In the genomic region with DNA sequence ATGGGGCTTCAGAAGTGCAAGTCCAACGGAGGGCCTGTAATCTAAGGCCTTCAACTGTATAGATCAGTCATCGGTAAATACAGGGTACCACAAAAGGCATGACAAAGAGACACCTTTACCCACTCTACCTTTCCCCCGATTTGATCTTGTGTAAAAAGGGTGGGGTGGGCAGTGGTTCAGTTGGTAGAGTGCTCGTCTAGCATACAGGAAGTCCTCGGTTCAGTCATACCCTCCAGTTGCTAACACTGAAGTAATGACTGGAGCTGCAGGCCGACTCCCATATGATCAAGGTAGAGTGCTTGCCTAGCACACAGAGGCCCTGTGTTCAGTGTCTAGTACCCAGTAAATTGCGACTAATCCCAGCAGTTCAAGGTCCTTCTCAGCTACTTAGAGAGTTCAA, we compare ENCODE assay signal across 8 mouse cellular contexts. TPM values are rescaled to one million over a fixed set of nuclear protein-coding genes. Genes with fewer than 3 reads are reported as not detected.
DNase-seq lines count a peak whose midpoint lies in the region; ATAC-seq and TF ChIP-seq lines count a peak whose summit lies in the region.
"Had no signal": no experiment of that assay in that cellular context is flagged by ENCODE, and none has a peak within 500 bp of the region (broad histone marks: within the 10 kb centered on the region; RNA-seq: fewer than 3 reads in every experiment).

No protein-coding gene starts in this region.

- H3K36me3 ChIP-seq in E14TG2a.4 (ENCODE audit: insufficient read depth, low read length), result no peaks in the 10 kb centered on the region
- no peaks in the 10 kb centered on the region for H3K36me3 ChIP-seq in embryonic facial prominence, embryonic 14.5 days (ENCODE audit: control insufficient read depth, insufficient read depth, low read length)
- H3K36me3 ChIP-seq: neural tube, embryonic 12.5 days had no signal

- no peak overlapping the region for H3K9ac ChIP-seq in embryonic facial prominence, embryonic 14.5 days (ENCODE audit: low read depth, low read length)
- H3K9ac ChIP-seq: neural tube, embryonic 12.5 days had no signal

- no peaks in the 10 kb centered on the region for H3K9me3 ChIP-seq in E14TG2a.4 (ENCODE audit: low read length)
- no peaks in the 10 kb centered on the region for H3K9me3 ChIP-seq in embryonic facial prominence, embryonic 14.5 days (ENCODE audit: control insufficient read depth, low read length)
- H3K9me3 ChIP-seq: neural tube, embryonic 12.5 days had no signal

- 0 out of 2 replicates have a peak, but pooled peaks have one; percentile 3 for ATAC-seq in embryonic facial prominence, embryonic 14.5 days (ENCODE audit: low read depth)
- ATAC-seq in megakaryocyte progenitor cell, adult 5-6 weeks (replicated peaks; ENCODE audit: poor library complexity), result peak; percentile 33; the same call in 1 of the 2 replicates

- peaks cover 73% of the 10 kb centered on the region for H3K4me1 ChIP-seq in E14TG2a.4 (replicated peaks; ENCODE audit: low read depth, low read length)
- peaks cover 48% of the 10 kb centered on the region for H3K4me1 ChIP-seq in embryonic facial prominence, embryonic 14.5 days (ENCODE audit: control insufficient read depth, insufficient read depth, low read length)
- H3K4me1 ChIP-seq in cerebellum, adult 2 months (ENCODE audit: control insufficient read depth, insufficient read depth, low read length), result 0 out of 2 replicates have a peak, but pooled peaks cover 3% of the 10 kb centered on the region

- WGBS in embryonic facial prominence, embryonic 14.5 days, result 59% methylated on average over 7 of the region's 7 CpGs
- 81% methylated on average over 7 of the region's 7 CpGs for WGBS in cerebellum, adult 2 months

- peak overlapping the region; percentile 59 for H3K27ac ChIP-seq in layer of hippocampus, adult 2 months
- H3K27ac ChIP-seq in embryonic facial prominence, embryonic 14.5 days (replicated peaks; ENCODE audit: low read depth, low read length), result peak overlapping the region; percentile 78
- H3K27ac ChIP-seq in cerebellum, adult 2 months (ENCODE audit: insufficient read depth, low read length), result no peak overlapping the region
- H3K27ac ChIP-seq: neural tube, embryonic 12.5 days had no signal

- TF ChIP-seq POLR2A in cerebellum, adult 2 months (IDR thresholded peaks at IDR 0.05; ENCODE audit: borderline replicate concordance, insufficient read depth, low read length), result no peak

- no peak overlapping the region for H3K4me3 ChIP-seq in layer of hippocampus, adult 2 months
- peak overlapping the region; percentile 39; the same call in 1 of the 2 replicates for H3K4me3 ChIP-seq in E14TG2a.4 (replicated peaks; ENCODE audit: low read length)
- no peak overlapping the region for H3K4me3 ChIP-seq in embryonic facial prominence, embryonic 14.5 days (ENCODE audit: low read depth, low read length)
- no peak overlapping the region for H3K4me3 ChIP-seq in cerebellum, adult 2 months (replicated peaks; ENCODE audit: insufficient read depth, low read depth, low read length)
- H3K4me3 ChIP-seq: neural tube, embryonic 12.5 days had no signal

- H3K4me2 ChIP-seq in embryonic facial prominence, embryonic 14.5 days (ENCODE audit: low read depth, low read length), result peak overlapping the region; percentile 3; the same call in 1 of the 2 replicates
- H3K4me2 ChIP-seq: neural tube, embryonic 12.5 days had no signal

- no peak for DNase-seq in layer of hippocampus, adult 2 months (ENCODE audit: low spot score in 2 of 2)
- DNase-seq in layer of hippocampus, adult 8-10 months (ENCODE audit: low spot score in 2 of 2), result no peak
- DNase-seq in embryonic facial prominence, embryonic 14.5 days (ENCODE audit: low spot score), result no peak
- no peak for DNase-seq in embryo, embryonic 10 days (ENCODE audit: low spot score)
- DNase-seq in cerebellum, adult 2 months, result no peak

- peaks cover 5% of the 10 kb centered on the region; the same call in 1 of the 2 replicates for H3K27me3 ChIP-seq in E14TG2a.4 (ENCODE audit: insufficient read depth, low read length)
- no peaks in the 10 kb centered on the region for H3K27me3 ChIP-seq in embryonic facial prominence, embryonic 14.5 days (replicated peaks; ENCODE audit: control insufficient read depth, insufficient read depth, low read length)
- no peaks in the 10 kb centered on the region for H3K27me3 ChIP-seq in cerebellum, adult 2 months (ENCODE audit: control insufficient read depth, insufficient read depth, low read length)
- H3K27me3 ChIP-seq: neural tube, embryonic 12.5 days had no signal

- no peak for TF ChIP-seq CTCF in layer of hippocampus, adult 2 months (conservative IDR thresholded peaks at IDR 0.05)
- TF ChIP-seq CTCF in E14TG2a.4 (conservative IDR thresholded peaks at IDR 0.05; ENCODE audit: low read length), result no peak
- no peak for TF ChIP-seq CTCF in cerebellum, adult 2 months (IDR thresholded peaks at IDR 0.05; ENCODE audit: borderline replicate concordance, insufficient read depth, low read depth, low read length)

RNA-seq across cellular contexts. Expression of a gene that starts 7.8 kb away (rescaled TPM):
- total RNA-seq in layer of hippocampus, adult 2 months (2021), result 1 to 10 TPM; 5.0 to 6.1 TPM
- total RNA-seq in layer of hippocampus, adult 8-10 months (2022), result 10 to 100 TPM in 1 of 4 experiments, 1 to 10 TPM in 3; 4.9 to 11.0 (median 7.3) TPM
- polyA plus RNA-seq in embryonic facial prominence, embryonic 14.5 days (2014; fragmentation: Nextera tagmentation; extraction: Ambion mirVana), result 10.1 and 10.3 TPM in 2 replicates
- total RNA-seq in megakaryocyte progenitor cell, adult 5-6 weeks (2015), result 28.1 and 41.7 TPM in 2 replicates
- 24.6 and 33.1 TPM in 2 replicates for total RNA-seq in megakaryocyte progenitor cell, adult 5-6 weeks (2017)
- 22.6 and 25.2 TPM in 2 replicates for polyA plus RNA-seq in cerebellum, adult 2 months (2012; rRNA removed)

RNA-seq across cellular contexts. Expression of a gene that starts 9.4 kb away (rescaled TPM):
- 100 to 1,000 TPM; 124 to 128 TPM for total RNA-seq in layer of hippocampus, adult 2 months (2021)
- total RNA-seq in layer of hippocampus, adult 8-10 months (2022), result 100 to 1,000 TPM; 124 to 142 (median 137) TPM
- polyA plus RNA-seq in embryonic facial prominence, embryonic 14.5 days (2014; fragmentation: Nextera tagmentation; extraction: Ambion mirVana), result 49.0 and 49.5 TPM in 2 replicates
- total RNA-seq in megakaryocyte progenitor cell, adult 5-6 weeks (2015), result 52.9 and 58.3 TPM in 2 replicates
- 65.1 and 74.4 TPM in 2 replicates for total RNA-seq in megakaryocyte progenitor cell, adult 5-6 weeks (2017)
- polyA plus RNA-seq in cerebellum, adult 2 months (2012; rRNA removed), result 129 and 140 TPM in 2 replicates

RNA-seq across cellular contexts. Expression of a gene that starts 24.5 kb away (rescaled TPM):
- total RNA-seq in layer of hippocampus, adult 2 months (2021), result 100 to 1,000 TPM; 355 to 363 TPM
- total RNA-seq in layer of hippocampus, adult 8-10 months (2022), result 100 to 1,000 TPM; 339 to 357 (median 343) TPM
- 736 and 832 TPM in 2 replicates for polyA plus RNA-seq in embryonic facial prominence, embryonic 14.5 days (2014; fragmentation: Nextera tagmentation; extraction: Ambion mirVana)
- total RNA-seq in megakaryocyte progenitor cell, adult 5-6 weeks (2015), result 871 and 938 TPM in 2 replicates
- total RNA-seq in megakaryocyte progenitor cell, adult 5-6 weeks (2017), result 947 and 991 TPM in 2 replicates
- 320 TPM in 2 replicates for polyA plus RNA-seq in cerebellum, adult 2 months (2012; rRNA removed)

RNA-seq across cellular contexts. Expression of a gene that starts 27.7 kb away (rescaled TPM):
- total RNA-seq in layer of hippocampus, adult 2 months (2021), result 10 to 100 TPM; 16.9 to 18.4 TPM
- 10 to 100 TPM; 16.9 to 20.1 (median 18.3) TPM for total RNA-seq in layer of hippocampus, adult 8-10 months (2022)
- 10.2 and 14.8 TPM in 2 replicates for polyA plus RNA-seq in embryonic facial prominence, embryonic 14.5 days (2014; fragmentation: Nextera tagmentation; extraction: Ambion mirVana)
- 77.6 and 77.8 TPM in 2 replicates for total RNA-seq in megakaryocyte progenitor cell, adult 5-6 weeks (2015)
- 17.5 and 17.6 TPM in 2 replicates for total RNA-seq in megakaryocyte progenitor cell, adult 5-6 weeks (2017)
- polyA plus RNA-seq in cerebellum, adult 2 months (2012; rRNA removed), result 12.1 and 16.1 TPM in 2 replicates

RNA-seq across cellular contexts. Expression of a gene that starts 47.5 kb away (rescaled TPM):
- 1 to 10 TPM; 1.7 to 1.8 TPM for total RNA-seq in layer of hippocampus, adult 2 months (2021)
- total RNA-seq in layer of hippocampus, adult 8-10 months (2022), result 1 to 10 TPM; 1.8 to 3.7 (median 1.9) TPM
- polyA plus RNA-seq in embryonic facial prominence, embryonic 14.5 days (2014; fragmentation: Nextera tagmentation; extraction: Ambion mirVana), result 47.7 and 55.4 TPM in 2 replicates
- total RNA-seq in megakaryocyte progenitor cell, adult 5-6 weeks (2015), result 47.4 and 64.5 TPM in 2 replicates
- 43.1 and 50.1 TPM in 2 replicates for total RNA-seq in megakaryocyte progenitor cell, adult 5-6 weeks (2017)
- 8.6 and 12.0 TPM in 2 replicates for polyA plus RNA-seq in cerebellum, adult 2 months (2012; rRNA removed)
